Mouse (Mus musculus) stomach, embryonic 14.5 days (tissue): ENCODE data around the gene Syk. TPM values are rescaled to one million over a fixed set of nuclear protein-coding genes. Genes with fewer than 3 reads are reported as not detected.

Experiments
- ATAC-seq: fragments of 200-750 bp; cut with Nextera tagmentation; 2 replicates; pipeline ENCODE4 v1.8.0; 2017; ENCODE audit warnings: low read depth, moderate TSS enrichment; ENCODE audit not compliant: insufficient number of reproducible peaks, insufficient read depth, low FRiP score
- H3K27ac ChIP-seq: fragments of 300-500 bp; sonication (generic); 2 replicates; pipeline ENCODE4 v1.5.1; 2014; ENCODE audit warnings: mild to moderate bottlenecking, low read length, moderate library complexity, mixed read lengths
- H3K27me3 ChIP-seq: fragments of 300-500 bp; sonication (generic); 2 replicates; pipeline ENCODE4 v1.6.1; 2014; ENCODE audit warnings: low read length, control low read depth, mixed read lengths; ENCODE audit not compliant: control insufficient read depth, insufficient read depth
- H3K36me3 ChIP-seq: fragments of 300-500 bp; sonication (generic); 2 replicates; pipeline ENCODE4 v1.6.1; 2014; ENCODE audit warnings: mild to moderate bottlenecking, control low read depth, low read length, moderate library complexity, mixed read lengths; ENCODE audit not compliant: control insufficient read depth, insufficient read depth
- H3K4me1 ChIP-seq: fragments of 300-500 bp; sonication (generic); 2 replicates; pipeline ENCODE4 v1.6.1; 2014; ENCODE audit warnings: low read length, control low read depth, mixed read lengths; ENCODE audit not compliant: control insufficient read depth, insufficient read depth
- H3K4me2 ChIP-seq: fragments of 300-500 bp; sonication (generic); replicated peaks from 2 replicates; pipeline ENCODE4 v1.6.1; 2014; ENCODE audit warnings: low read depth, low read length, control low read depth
- H3K4me3 ChIP-seq: fragments of 300-500 bp; sonication (generic); 2 replicates; pipeline ENCODE4 v1.5.1; 2014; ENCODE audit warnings: low read depth, low read length, control low read depth
- H3K9ac ChIP-seq: fragments of 300-500 bp; sonication (generic); replicated peaks from 2 replicates; pipeline ENCODE4 v1.6.1; 2014; ENCODE audit warnings: low read depth, mild to moderate bottlenecking, control low read depth, low read length, moderate library complexity, mixed read lengths
- H3K9me3 ChIP-seq: fragments of 300-500 bp; sonication (generic); 2 replicates; pipeline ENCODE4 v1.6.1; 2016; ENCODE audit warnings: low read depth, low read length, control low read depth; ENCODE audit not compliant: control insufficient read depth
- WGBS: fragments of 180-500 bp; shearing (Covaris S2); extraction: QIAGEN DNeasy Blood & Tissue Kit; methylation state at CpG from one replicate; pipeline ENCODE4 v1.1.7; 2014; 5-methylcytosine and 5-hydroxymethylcytosine counted together
- polyA plus RNA-seq: library from polyadenylated mRNA; unstranded; fragments of >200 nt; fragmentation: Nextera tagmentation; extraction: Ambion mirVana; gene quantifications from 2 replicates; pipeline ENCODE4 v1.2.1, GENCODE M21; 2014

Gene Syk
- polyA plus RNA-seq, 1 experiment from 2014 or later, result 3.7 TPM

DNA sequence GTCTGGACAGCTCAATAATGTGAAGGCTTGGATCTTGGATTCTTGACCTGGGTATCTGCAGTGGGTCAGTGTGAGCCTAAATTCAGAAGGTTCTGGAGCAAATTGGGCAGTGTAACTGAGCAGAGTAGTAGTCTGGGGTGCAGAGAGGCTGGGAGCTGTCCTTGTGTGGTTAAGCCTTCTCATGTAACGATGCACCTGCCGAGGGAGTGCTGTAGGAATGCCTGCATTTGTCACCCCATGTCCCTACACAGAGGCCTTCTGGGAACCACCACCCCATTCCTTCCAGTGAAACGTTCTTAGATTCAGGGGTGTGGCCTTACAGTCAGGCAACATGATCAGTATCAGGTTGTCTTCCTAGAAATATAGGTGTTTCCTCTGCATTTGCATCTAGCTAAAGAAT lies 30.3 kb downstream of the Syk start:
- no peak overlapping the region for H3K4me3 ChIP-seq
- H3K9me3 ChIP-seq, result no peaks in the 10 kb centered on the region
- no peaks in the 10 kb centered on the region for H3K4me1 ChIP-seq
- H3K27ac ChIP-seq, result no peak overlapping the region
- WGBS, result 77% methylated on average over 3 of the region's 3 CpGs
- no peaks in the 10 kb centered on the region for H3K36me3 ChIP-seq
- ATAC-seq, result no peak
- no peak overlapping the region for H3K9ac ChIP-seq
- H3K27me3 ChIP-seq, result no peaks in the 10 kb centered on the region
- no peak overlapping the region for H3K4me2 ChIP-seq

DNA sequence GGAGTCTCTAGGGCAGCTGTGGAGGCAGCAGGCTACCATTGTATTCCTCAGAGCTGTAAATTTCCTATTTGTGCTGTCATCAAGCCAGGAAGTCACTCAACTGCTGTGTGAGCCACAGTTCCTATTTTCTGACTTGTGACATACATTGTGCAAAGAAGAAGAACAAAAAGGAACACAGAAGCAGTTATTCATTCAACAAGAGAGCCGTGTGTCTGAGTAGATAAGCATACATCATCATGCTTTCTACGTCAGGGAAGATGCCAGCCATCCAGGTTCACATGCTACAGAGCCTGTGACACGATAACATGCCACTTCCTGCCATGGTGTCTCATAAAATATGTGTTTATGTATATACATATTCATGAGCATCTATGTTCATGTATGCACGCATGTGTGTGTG lies 32.1 kb downstream of the Syk start:
- H3K27ac ChIP-seq, result no peak overlapping the region

DNA sequence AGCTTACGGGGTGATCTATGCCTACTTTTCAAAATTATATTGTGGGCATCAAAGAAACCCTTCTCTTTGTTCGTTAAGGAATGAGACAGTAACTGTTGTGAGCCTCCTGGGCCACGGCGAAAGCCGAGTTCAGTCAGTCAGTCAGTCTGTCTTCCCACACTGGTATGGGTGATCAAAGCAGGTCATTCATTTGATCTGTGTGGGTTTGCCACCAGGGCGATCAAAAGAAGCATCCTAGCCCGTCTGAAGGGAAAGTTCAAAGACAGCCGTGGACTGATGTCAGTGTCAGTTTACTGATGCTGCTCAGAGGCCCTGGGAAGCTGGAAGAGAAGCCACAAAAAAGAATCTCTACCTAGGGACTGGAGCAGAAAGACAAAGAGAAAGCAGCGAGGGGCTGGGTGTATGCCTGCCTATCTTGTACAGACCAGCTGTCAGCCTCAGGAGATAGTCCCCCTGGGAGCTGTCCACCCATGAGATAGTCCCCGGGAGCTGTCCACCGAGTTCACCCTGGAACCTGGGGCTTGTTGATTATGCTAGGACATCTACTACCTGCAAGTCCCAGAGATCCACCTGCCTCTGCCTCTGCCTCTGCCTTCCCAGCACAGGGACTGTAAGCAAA lies 34.2 kb downstream of the Syk start:
- no peak for ATAC-seq
- Histone ChIP-seq H3K36me3 (no peaks in the 10 kb centered on the region), H3K4me1 (no peaks in the 10 kb centered on the region), H3K9me3 (no peaks in the 10 kb centered on the region), H3K4me3 (no peak overlapping the region), H3K27me3 (no peaks in the 10 kb centered on the region), H3K9ac (no peak overlapping the region), H3K4me2 (no peak overlapping the region), H3K27ac (no peak overlapping the region)
- 76% methylated on average over 11 of the region's 11 CpGs for WGBS

More for the DNA sequence above, 32.1 kb downstream of the Syk start:
- Histone ChIP-seq H3K4me1 (no peaks in the 10 kb centered on the region), H3K36me3 (no peaks in the 10 kb centered on the region), H3K4me2 (no peak overlapping the region), H3K4me3 (no peak overlapping the region), H3K27me3 (no peaks in the 10 kb centered on the region), H3K9ac (no peak overlapping the region), H3K9me3 (no peaks in the 10 kb centered on the region)
- ATAC-seq, result no peak
- 83% methylated on average over 4 of the region's 4 CpGs for WGBS

DNA sequence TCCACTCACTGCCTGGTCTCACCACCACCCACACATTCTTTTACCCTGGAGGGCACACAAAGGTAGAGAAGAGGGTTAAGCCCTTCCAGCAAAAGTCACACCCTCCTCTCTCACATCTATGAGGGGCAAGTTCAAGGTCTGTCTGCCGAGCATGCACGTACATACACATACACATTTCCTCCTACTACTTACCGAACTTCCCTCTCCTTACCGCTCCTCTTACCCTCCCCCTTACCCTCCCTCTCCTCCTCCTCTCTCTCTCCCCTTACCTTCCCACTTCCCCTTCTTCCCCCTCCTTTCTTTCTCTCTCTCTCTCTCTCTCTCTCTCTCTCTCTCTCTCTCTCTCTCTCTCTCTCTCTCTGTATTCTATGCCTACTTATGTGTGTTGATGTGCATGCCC lies 35.6 kb downstream of the Syk start:
- no peaks in the 10 kb centered on the region for H3K27me3 ChIP-seq
- ATAC-seq, result no peak
- no peaks in the 10 kb centered on the region for H3K36me3 ChIP-seq
- no peak overlapping the region for H3K4me2 ChIP-seq
- no peak overlapping the region for H3K9ac ChIP-seq
- no peaks in the 10 kb centered on the region for H3K4me1 ChIP-seq
- no peak overlapping the region for H3K4me3 ChIP-seq
- no peak overlapping the region for H3K27ac ChIP-seq
- WGBS, result 45% methylated on average over 4 of the region's 4 CpGs
- no peaks in the 10 kb centered on the region for H3K9me3 ChIP-seq

DNA sequence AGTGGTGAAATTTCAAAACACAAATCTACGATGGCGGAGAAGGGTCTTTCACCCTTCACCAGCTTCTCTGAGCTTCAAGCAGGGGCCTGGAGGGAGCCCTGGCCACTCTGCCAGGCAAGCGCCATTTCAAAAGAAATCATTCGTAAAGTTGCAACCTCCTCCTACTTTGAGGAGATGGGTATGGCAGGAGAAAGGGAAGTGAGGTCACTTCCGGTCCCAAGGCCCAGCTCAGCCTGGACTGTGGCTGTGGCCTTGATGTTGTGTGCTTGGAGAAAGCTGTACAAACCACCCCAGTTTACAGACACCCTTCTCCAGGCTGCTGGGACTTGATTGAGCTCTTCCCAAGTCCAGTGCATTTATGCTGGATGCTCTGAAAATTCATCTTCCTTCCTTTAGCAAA lies 36.5 kb downstream of the Syk start:
- 80% methylated on average over 5 of the region's 5 CpGs for WGBS
- no peak for ATAC-seq
- H3K9ac ChIP-seq, result no peak overlapping the region

DNA sequence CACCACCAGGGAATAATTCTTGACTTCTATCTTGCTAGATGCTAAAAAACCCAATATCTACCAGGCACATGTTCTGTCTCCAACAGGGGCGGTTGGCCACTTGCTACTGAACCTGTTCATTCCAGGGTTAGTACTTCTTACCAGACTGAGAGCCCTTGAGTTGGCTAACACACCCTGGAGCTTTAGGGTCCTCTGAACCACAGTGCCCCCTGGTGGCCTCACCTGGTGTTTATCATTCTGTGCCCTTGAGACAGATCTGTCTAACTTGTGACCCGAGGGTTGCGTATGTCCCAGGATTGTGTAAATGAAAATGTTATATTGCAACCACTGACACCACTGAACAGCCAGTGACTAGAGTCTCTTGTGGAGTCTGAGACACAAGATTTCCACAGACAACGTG lies 41.1 kb downstream of the Syk start:
- H3K4me1 ChIP-seq, result no peaks in the 10 kb centered on the region
- H3K9ac ChIP-seq, result no peak overlapping the region
- no peak overlapping the region for H3K4me3 ChIP-seq
- H3K27ac ChIP-seq, result no peak overlapping the region
- ATAC-seq, result no peak
- no peaks in the 10 kb centered on the region for H3K36me3 ChIP-seq
- WGBS, result 68% methylated on average over 4 of the region's 4 CpGs
- H3K4me2 ChIP-seq, result no peak overlapping the region
- no peaks in the 10 kb centered on the region for H3K27me3 ChIP-seq
- no peaks in the 10 kb centered on the region for H3K9me3 ChIP-seq

More for the DNA sequence above, 36.5 kb downstream of the Syk start:
- no peaks in the 10 kb centered on the region for H3K4me1 ChIP-seq
- no peaks in the 10 kb centered on the region for H3K36me3 ChIP-seq
- H3K9me3 ChIP-seq, result no peaks in the 10 kb centered on the region
- no peak overlapping the region for H3K4me2 ChIP-seq
- H3K4me3 ChIP-seq, result no peak overlapping the region
- no peaks in the 10 kb centered on the region for H3K27me3 ChIP-seq
- H3K27ac ChIP-seq, result no peak overlapping the region

DNA sequence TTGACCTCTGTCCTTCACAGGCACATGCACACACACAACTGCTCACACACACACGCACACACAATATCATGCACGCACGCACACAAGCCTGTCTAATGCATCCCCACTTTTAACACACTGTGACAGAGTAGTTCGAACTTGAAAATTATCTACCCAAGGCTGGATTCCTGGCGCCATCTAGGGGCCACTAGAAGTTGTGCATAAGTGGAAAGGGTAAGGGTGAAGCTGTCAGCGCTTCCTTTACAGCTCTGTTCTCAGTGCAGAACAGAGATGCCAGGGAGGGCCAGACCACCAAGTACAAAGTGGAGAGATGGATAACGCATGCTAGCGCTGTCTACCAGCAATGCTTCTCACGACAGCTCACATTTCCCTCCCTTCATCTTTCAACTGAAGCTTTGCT lies 45.6 kb downstream of the Syk start:
- Histone ChIP-seq H3K4me1 (no peaks in the 10 kb centered on the region), H3K36me3 (no peaks in the 10 kb centered on the region), H3K4me3 (no peak overlapping the region), H3K27ac (no peak overlapping the region), H3K9me3 (no peaks in the 10 kb centered on the region), H3K4me2 (no peak overlapping the region), H3K9ac (no peak overlapping the region), H3K27me3 (no peaks in the 10 kb centered on the region)
- WGBS, result 26% methylated on average over 9 of the region's 9 CpGs
- no peak for ATAC-seq

DNA sequence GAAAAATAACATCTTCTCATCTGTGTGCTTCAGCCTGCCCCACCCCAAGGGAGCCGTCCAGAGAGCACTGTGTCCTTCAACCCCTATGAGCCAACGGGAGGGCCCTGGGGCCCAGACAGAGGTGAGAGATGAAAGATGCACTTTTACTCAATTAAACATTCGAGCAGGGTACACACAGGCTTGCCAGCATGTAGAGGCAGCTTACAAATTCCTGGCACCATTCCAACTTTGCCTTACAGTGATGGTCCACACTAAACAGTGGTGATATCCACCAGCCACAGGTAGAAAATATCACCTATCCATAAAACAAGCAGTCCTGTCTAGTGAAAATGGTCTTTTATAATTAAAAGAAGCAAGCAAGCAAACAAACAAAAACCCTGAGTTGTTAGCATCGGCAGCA lies 48.7 kb downstream of the Syk start:
- Histone ChIP-seq H3K27ac (no peak overlapping the region), H3K4me3 (no peak overlapping the region), H3K27me3 (no peaks in the 10 kb centered on the region), H3K9me3 (no peaks in the 10 kb centered on the region), H3K4me1 (no peaks in the 10 kb centered on the region), H3K36me3 (no peaks in the 10 kb centered on the region), H3K4me2 (no peak overlapping the region), H3K9ac (no peak overlapping the region)
- 52% methylated on average over 4 of the region's 4 CpGs for WGBS
- ATAC-seq, result no peak

DNA sequence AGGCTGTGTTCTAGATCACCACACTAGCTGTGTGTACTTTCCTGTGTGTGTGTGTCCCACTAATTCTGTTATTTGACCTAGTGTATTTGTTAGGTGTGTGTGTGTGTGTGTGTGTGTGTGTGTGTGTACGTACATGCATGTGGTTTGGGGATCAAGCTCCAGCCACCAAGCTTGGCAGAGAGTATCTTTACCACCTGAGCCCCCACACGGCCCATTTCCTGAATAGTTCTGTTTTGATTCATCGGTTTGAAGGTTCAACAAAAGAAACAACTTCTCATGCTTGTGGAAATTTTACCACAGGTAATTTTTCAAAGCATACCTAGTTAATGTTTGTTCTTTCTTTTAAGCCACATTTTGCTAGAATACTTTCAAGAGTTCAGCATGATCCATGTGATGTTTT lies 52.5 kb downstream of the Syk start:
- 72% methylated on average over 3 of the region's 3 CpGs for WGBS
- Histone ChIP-seq H3K27ac (no peak overlapping the region), H3K36me3 (no peaks in the 10 kb centered on the region), H3K4me3 (no peak overlapping the region), H3K4me2 (no peak overlapping the region), H3K9me3 (no peaks in the 10 kb centered on the region), H3K27me3 (no peaks in the 10 kb centered on the region), H3K4me1 (no peaks in the 10 kb centered on the region), H3K9ac (no peak overlapping the region)
- no peak for ATAC-seq
